Mouse (Mus musculus): ENCODE measurements at regions not wholly inside any gene's neighbourhood (a gene's known extent, or its start where the extent isn't known, plus 50 kb on each side); places are given as distances from the start of the nearest gene placed in this dataset.

DNA sequence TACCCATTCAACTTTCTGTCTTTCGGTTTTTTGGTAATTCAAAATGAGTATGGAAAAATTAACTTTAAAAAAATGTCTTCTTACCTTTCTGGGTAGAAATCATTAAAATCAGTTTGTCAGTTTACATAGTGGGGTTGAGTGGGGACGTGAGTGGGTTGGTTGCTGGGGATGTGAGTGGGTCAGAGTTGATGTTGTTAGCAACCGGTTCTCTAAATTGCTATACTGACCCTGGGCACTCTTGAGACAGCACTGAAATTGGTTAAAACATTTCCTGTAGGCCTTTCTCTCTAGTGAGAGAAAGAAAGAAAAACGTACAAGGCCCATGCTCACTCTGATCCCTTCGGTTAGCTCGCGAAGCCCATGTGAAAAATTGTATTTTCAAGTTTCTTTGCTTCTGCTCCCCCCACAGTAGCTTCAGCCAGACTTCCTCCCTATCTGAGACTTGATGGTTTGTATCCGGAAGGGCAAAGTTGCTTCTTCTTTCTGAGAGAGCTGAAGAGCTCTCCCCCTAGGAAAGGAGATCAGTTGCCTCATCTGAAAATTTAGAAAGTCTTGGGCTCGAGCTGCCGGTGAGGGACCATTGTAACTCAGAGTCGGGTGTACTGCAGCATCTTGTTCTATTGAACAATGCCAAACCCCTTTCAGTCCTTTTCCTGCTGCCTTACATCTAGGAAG, 63.5 kb downstream of the Tmsb4x start:
- Histone ChIP-seq H3K9ac (ENCODE audit: insufficient read depth, low read depth, low read length, poor library complexity, severe bottlenecking) (no peak overlapping the region), H3K9me3 (ENCODE audit: control insufficient read depth, insufficient read depth, low read depth, low read length) (no peaks in the 10 kb centered on the region), H3K4me3 (ENCODE audit: insufficient read depth in 1 of 2, low read depth in 1 of 2, low read length in 2 of 2, poor library complexity in 1 of 2, severe bottlenecking in 1 of 2) (no peak overlapping the region), H3K4me1 (ENCODE audit: control insufficient read depth in 2 of 2, insufficient read depth in 2 of 2, low read length in 2 of 2, poor library complexity in 1 of 2) (no peaks in the 10 kb centered on the region), H3K36me3 (ENCODE audit: control insufficient read depth, insufficient read depth, low read length, poor library complexity, severe bottlenecking) (no peaks in the 10 kb centered on the region), H3K27ac (ENCODE audit: insufficient read depth, low read depth, low read length, poor library complexity, severe bottlenecking) (no peak overlapping the region)
- DNase-seq (ENCODE audit: low read depth, low spot score) = no peak
- in situ Hi-C loops (cut with MboI; ENCODE audit: low sequenced_read_pairs in 2 of 2, unreplicated experiment in 2 of 2) = no loop called here
- no peak for TF ChIP-seq HCFC1 (IDR thresholded peaks at IDR 0.05; ENCODE audit: borderline replicate concordance, insufficient read depth, low read length)
- no peak for TF ChIP-seq MAFK (IDR thresholded peaks at IDR 0.05; ENCODE audit: insufficient read depth, low read depth, low read length)
- no peak for TF ChIP-seq CHD2 (IDR thresholded peaks at IDR 0.05; ENCODE audit: low read depth, low read length)
- no peak for TF ChIP-seq ZNF384 (IDR thresholded peaks at IDR 0.05; ENCODE audit: low read depth, low read length)
- TF ChIP-seq ZC3H11A (IDR thresholded peaks at IDR 0.05; ENCODE audit: borderline replicate concordance, low read depth, low read length) = no peak

- TF ChIP-seq ZNF384 (IDR thresholded peaks at IDR 0.05; ENCODE audit: low read depth, low read length) (no peak), HCFC1 (IDR thresholded peaks at IDR 0.05; ENCODE audit: borderline replicate concordance, insufficient read depth, low read length) (no peak), CHD2 (IDR thresholded peaks at IDR 0.05; ENCODE audit: low read depth, low read length) (no peak), ZC3H11A (IDR thresholded peaks at IDR 0.05; ENCODE audit: borderline replicate concordance, low read depth, low read length) (no peak), MAFK (IDR thresholded peaks at IDR 0.05; ENCODE audit: insufficient read depth, low read depth, low read length) (no peak)
- DNase-seq (ENCODE audit: low read depth, low spot score) = no peak
- Histone ChIP-seq H3K9ac (ENCODE audit: insufficient read depth, low read depth, low read length, poor library complexity, severe bottlenecking) (no peak overlapping the region), H3K4me1 (ENCODE audit: control insufficient read depth in 2 of 2, insufficient read depth in 2 of 2, low read length in 2 of 2, poor library complexity in 1 of 2) (no peaks in the 10 kb centered on the region), H3K9me3 (ENCODE audit: control insufficient read depth, insufficient read depth, low read depth, low read length) (no peaks in the 10 kb centered on the region), H3K27ac (ENCODE audit: insufficient read depth, low read depth, low read length, poor library complexity, severe bottlenecking) (no peak overlapping the region), H3K4me3 (ENCODE audit: insufficient read depth in 1 of 2, low read depth in 1 of 2, low read length in 2 of 2, poor library complexity in 1 of 2, severe bottlenecking in 1 of 2) (no peak overlapping the region), H3K36me3 (ENCODE audit: control insufficient read depth, insufficient read depth, low read length, poor library complexity, severe bottlenecking) (no peaks in the 10 kb centered on the region)
- in situ Hi-C loops (cut with MboI; ENCODE audit: low sequenced_read_pairs in 2 of 2, unreplicated experiment in 2 of 2) = no loop called here
Measured at GRCm38 (mm10) chrX:167139110-167139509, 70.0 kb downstream of the Tmsb4x start.

- Histone ChIP-seq H3K9me3 (ENCODE audit: control insufficient read depth, insufficient read depth, low read depth, low read length) (no peaks in the 10 kb centered on the region), H3K9ac (ENCODE audit: insufficient read depth, low read depth, low read length, poor library complexity, severe bottlenecking) (no peak overlapping the region), H3K36me3 (ENCODE audit: control insufficient read depth, insufficient read depth, low read length, poor library complexity, severe bottlenecking) (no peaks in the 10 kb centered on the region), H3K27ac (ENCODE audit: insufficient read depth, low read depth, low read length, poor library complexity, severe bottlenecking) (no peak overlapping the region), H3K4me1 (ENCODE audit: control insufficient read depth in 2 of 2, insufficient read depth in 2 of 2, low read length in 2 of 2, poor library complexity in 1 of 2) (no peaks in the 10 kb centered on the region), H3K4me3 (ENCODE audit: insufficient read depth in 1 of 2, low read depth in 1 of 2, low read length in 2 of 2, poor library complexity in 1 of 2, severe bottlenecking in 1 of 2) (no peak overlapping the region)
- in situ Hi-C loops (cut with MboI; ENCODE audit: low sequenced_read_pairs in 2 of 2, unreplicated experiment in 2 of 2) = no loop called here
- TF ChIP-seq HCFC1 (IDR thresholded peaks at IDR 0.05; ENCODE audit: borderline replicate concordance, insufficient read depth, low read length) = no peak
- TF ChIP-seq ZC3H11A (IDR thresholded peaks at IDR 0.05; ENCODE audit: borderline replicate concordance, low read depth, low read length) = no peak
- TF ChIP-seq ZNF384 (IDR thresholded peaks at IDR 0.05; ENCODE audit: low read depth, low read length) = no peak
- no peak for TF ChIP-seq MAFK (IDR thresholded peaks at IDR 0.05; ENCODE audit: insufficient read depth, low read depth, low read length)
- TF ChIP-seq CHD2 (IDR thresholded peaks at IDR 0.05; ENCODE audit: low read depth, low read length) = no peak
- DNase-seq (ENCODE audit: low read depth, low spot score) = no peak
Measured at GRCm38 (mm10) chrX:167134250-167134649, 74.9 kb downstream of the Tmsb4x start.

DNA sequence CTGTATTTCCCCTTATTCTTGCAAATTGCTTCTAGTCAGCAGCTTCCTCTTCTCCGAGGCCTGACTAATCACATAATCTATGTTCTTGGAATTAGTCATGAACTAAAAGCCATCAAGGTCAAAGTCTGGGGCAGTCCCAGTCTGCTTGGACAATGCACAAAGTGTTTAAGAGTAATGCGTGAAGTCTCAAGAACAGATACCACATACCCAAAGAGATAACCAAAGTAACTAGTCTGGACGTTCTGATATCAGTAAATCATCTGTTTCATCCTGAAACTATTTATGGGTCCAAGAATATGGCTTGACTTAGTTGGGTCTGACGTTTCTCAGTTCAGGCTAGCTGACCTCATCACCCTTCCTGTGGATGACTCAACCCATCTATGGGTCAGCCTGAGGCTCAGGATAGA, 76.1 kb downstream of the Tmsb4x start:
- Histone ChIP-seq H3K9ac (ENCODE audit: insufficient read depth, low read depth, low read length, poor library complexity, severe bottlenecking) (no peak overlapping the region), H3K36me3 (ENCODE audit: control insufficient read depth, insufficient read depth, low read length, poor library complexity, severe bottlenecking) (no peaks in the 10 kb centered on the region), H3K4me1 (ENCODE audit: control insufficient read depth in 2 of 2, insufficient read depth in 2 of 2, low read length in 2 of 2, poor library complexity in 1 of 2) (no peaks in the 10 kb centered on the region), H3K9me3 (ENCODE audit: control insufficient read depth, insufficient read depth, low read depth, low read length) (no peaks in the 10 kb centered on the region), H3K27ac (ENCODE audit: insufficient read depth, low read depth, low read length, poor library complexity, severe bottlenecking) (no peak overlapping the region), H3K4me3 (ENCODE audit: insufficient read depth in 1 of 2, low read depth in 1 of 2, low read length in 2 of 2, poor library complexity in 1 of 2, severe bottlenecking in 1 of 2) (no peak overlapping the region)
- TF ChIP-seq ZNF384 (IDR thresholded peaks at IDR 0.05; ENCODE audit: low read depth, low read length) = no peak
- no peak for TF ChIP-seq ZC3H11A (IDR thresholded peaks at IDR 0.05; ENCODE audit: borderline replicate concordance, low read depth, low read length)
- TF ChIP-seq CHD2 (IDR thresholded peaks at IDR 0.05; ENCODE audit: low read depth, low read length) = no peak
- TF ChIP-seq MAFK (IDR thresholded peaks at IDR 0.05; ENCODE audit: insufficient read depth, low read depth, low read length) = no peak
- no peak for TF ChIP-seq HCFC1 (IDR thresholded peaks at IDR 0.05; ENCODE audit: borderline replicate concordance, insufficient read depth, low read length)
- no peak for DNase-seq (ENCODE audit: low read depth, low spot score)
- in situ Hi-C loops (cut with MboI; ENCODE audit: low sequenced_read_pairs in 2 of 2, unreplicated experiment in 2 of 2) = no loop called here

Measured in ES-E14 (cell line).